Mouse (Mus musculus) ES-Bruce4 (cell line): ENCODE data around the gene Hcfc2. TPM values are rescaled to one million over a fixed set of nuclear protein-coding genes. Genes with fewer than 3 reads are reported as not detected.

ENCODE experiments used
- H3K27ac ChIP-seq: 2 replicates; pipeline ENCODE4 v1.5.1; 2012; ENCODE audit warnings: low read length, inconsistent platforms; ENCODE audit not compliant: insufficient read depth
- H3K27me3 ChIP-seq: 2 replicates; pipeline ENCODE4 v1.6.1; 2012; ENCODE audit warnings: mild to moderate bottlenecking, low read length, inconsistent platforms; ENCODE audit not compliant: control insufficient read depth, poor library complexity, insufficient read depth, severe bottlenecking
- H3K36me3 ChIP-seq: 2 replicates; pipeline ENCODE4 v1.6.1; 2012; ENCODE audit warnings: inconsistent platforms, mild to moderate bottlenecking, low read length, moderate library complexity; ENCODE audit not compliant: control insufficient read depth, poor library complexity, insufficient read depth, severe bottlenecking
- H3K4me1 ChIP-seq: one replicate; pipeline ENCODE4 v1.8.1; 2011; ENCODE audit warnings: low read length; ENCODE audit not compliant: control insufficient read depth, insufficient read depth
- H3K4me3 ChIP-seq: 2 replicates; pipeline ENCODE4 v1.5.1; 2011; ENCODE audit warnings: low read depth, mild to moderate bottlenecking, low read length
- H3K9ac ChIP-seq: 2 replicates; pipeline ENCODE4 v1.6.1; 2012; ENCODE audit warnings: low read depth, mild to moderate bottlenecking, inconsistent platforms; ENCODE audit not compliant: poor library complexity, severe bottlenecking
- H3K9me3 ChIP-seq: replicated peaks from 2 replicates; pipeline ENCODE4 v1.6.1; 2012; ENCODE audit warnings: mild to moderate bottlenecking, low read length, inconsistent platforms; ENCODE audit not compliant: control insufficient read depth, poor library complexity, insufficient read depth, severe bottlenecking
- CTCF ChIP-seq: IDR thresholded peaks from one replicate; pipeline ENCODE4 v1.8.1; 2011; ENCODE audit warnings: low read depth, low read length
- EP300 ChIP-seq: IDR thresholded peaks from 2 replicates; pipeline ENCODE4 v1.6.1; 2011; ENCODE audit warnings: low read depth, low read length; ENCODE audit not compliant: insufficient read depth
- POLR2A ChIP-seq: IDR thresholded peaks from one replicate; pipeline ENCODE4 v1.8.1; 2011; ENCODE audit warnings: low read length; ENCODE audit not compliant: insufficient read depth
- polyA plus RNA-seq: library from polyadenylated mRNA; stranded (reverse); fragments of >200 nt; gene quantifications from 2 replicates; pipeline ENCODE4 v1.2.4, GENCODE M21; 2011; ENCODE audit warnings: low read depth; ENCODE audit not compliant: missing spikeins, insufficient read depth, insufficient read length

Hcfc2 gene
- polyA plus RNA-seq, 1 experiment = 8.6 TPM

- H3K4me3 ChIP-seq = no peak overlapping the region
- TF ChIP-seq CTCF = no peak
- TF ChIP-seq EP300 = no peak
- TF ChIP-seq POLR2A = no peak
Measured at GRCm38 (mm10) chr10:82755213-82755890, 59.4 kb downstream of the Hcfc2 start.

GRCm38 (mm10) chr10:82756466-82756865 is 60.5 kb downstream of the Hcfc2 start:
- peaks cover 8% of the 10 kb centered on the region for H3K4me1 ChIP-seq
- no peak overlapping the region for H3K27ac ChIP-seq
- TF ChIP-seq EP300 (no peak), POLR2A (no peak), CTCF (no peak)
- no peak overlapping the region for H3K4me3 ChIP-seq
- no peaks in the 10 kb centered on the region for H3K27me3 ChIP-seq
- no peaks in the 10 kb centered on the region for H3K9me3 ChIP-seq
- H3K9ac ChIP-seq = no peak overlapping the region
- H3K36me3 ChIP-seq = peaks cover 67% of the 10 kb centered on the region

More at GRCm38 (mm10) chr10:82755213-82755890, 59.4 kb downstream of the Hcfc2 start:
- H3K27me3 ChIP-seq = no peaks in the 10 kb centered on the region
- H3K9me3 ChIP-seq = no peaks in the 10 kb centered on the region
- no peak overlapping the region for H3K9ac ChIP-seq
- peaks cover 3% of the 10 kb centered on the region for H3K4me1 ChIP-seq
- H3K27ac ChIP-seq = no peak overlapping the region
- peaks cover 74% of the 10 kb centered on the region for H3K36me3 ChIP-seq

- Histone ChIP-seq H3K4me1 (peaks cover 9% of the 10 kb centered on the region), H3K36me3 (peaks cover 59% of the 10 kb centered on the region), H3K27ac (no peak overlapping the region), H3K9me3 (no peaks in the 10 kb centered on the region), H3K27me3 (no peaks in the 10 kb centered on the region), H3K4me3 (no peak overlapping the region), H3K9ac (no peak overlapping the region)
- TF ChIP-seq POLR2A (no peak), CTCF (no peak), EP300 (no peak)
Measured at GRCm38 (mm10) chr10:82757341-82757740, 61.4 kb downstream of the Hcfc2 start.

GRCm38 (mm10) chr10:82758368-82758767 is 62.4 kb downstream of the Hcfc2 start:
- TF ChIP-seq CTCF (no peak), EP300 (no peak), POLR2A (no peak)
- Histone ChIP-seq H3K4me1 (peaks cover 9% of the 10 kb centered on the region), H3K27me3 (no peaks in the 10 kb centered on the region), H3K4me3 (no peak overlapping the region), H3K9ac (no peak overlapping the region), H3K36me3 (peaks cover 51% of the 10 kb centered on the region), H3K27ac (no peak overlapping the region), H3K9me3 (no peaks in the 10 kb centered on the region)

GRCm38 (mm10) chr10:82758878-82759277 is 62.9 kb downstream of the Hcfc2 start:
- H3K27me3 ChIP-seq = no peaks in the 10 kb centered on the region
- no peak overlapping the region for H3K9ac ChIP-seq
- TF ChIP-seq EP300 (no peak), POLR2A (no peak), CTCF (no peak)
- H3K4me3 ChIP-seq = no peak overlapping the region
- no peaks in the 10 kb centered on the region for H3K9me3 ChIP-seq
- peaks cover 46% of the 10 kb centered on the region for H3K36me3 ChIP-seq
- peaks cover 9% of the 10 kb centered on the region for H3K4me1 ChIP-seq
- H3K27ac ChIP-seq = no peak overlapping the region

- Histone ChIP-seq H3K27me3 (no peaks in the 10 kb centered on the region), H3K36me3 (peaks cover 39% of the 10 kb centered on the region), H3K9me3 (no peaks in the 10 kb centered on the region), H3K4me1 (peaks cover 9% of the 10 kb centered on the region), H3K9ac (no peak overlapping the region), H3K27ac (no peak overlapping the region), H3K4me3 (no peak overlapping the region)
- TF ChIP-seq POLR2A = no peak
- TF ChIP-seq CTCF = no peak
- TF ChIP-seq EP300 = no peak
Measured at GRCm38 (mm10) chr10:82759706-82760105, 63.7 kb downstream of the Hcfc2 start.
